Mouse (Mus musculus) spleen, adult 2 months (tissue): ENCODE data around the gene Krt75.

Source experiments
- CTCF ChIP-seq: fragments of 200-500 bp; IDR thresholded peaks from 2 replicates; pipeline ENCODE4 v1.5.1; 2011; ENCODE audit warnings: mild to moderate bottlenecking, inconsistent platforms; ENCODE audit not compliant: insufficient read depth, insufficient read length, insufficient replicate concordance; ENCODE audit errors: extremely low read depth
- POLR2A ChIP-seq: fragments of 200-500 bp; IDR thresholded peaks from 2 replicates; pipeline ENCODE4 v1.6.1; 2011; ENCODE audit warnings: low read depth, low read length, inconsistent platforms

- no peak for TF ChIP-seq CTCF
- no peak for TF ChIP-seq POLR2A
Observed at GRCm38 (mm10) chr15:101581701-101582100, 8.0 kb upstream of the Krt75 start.
